9 mouse cellular contexts compared by ENCODE assay signal in genomic region chr4:120755299-120755698, GRCm38 (mm10). TPM values are rescaled to one million over a fixed set of nuclear protein-coding genes. Genes with fewer than 3 reads are reported as not detected.
DNase-seq lines count a peak whose midpoint lies in the region; ATAC-seq lines count a peak whose summit lies in the region.
"Had no signal": no experiment of that assay in that cellular context is flagged by ENCODE, and none has a peak within 500 bp of the region (broad histone marks: within the 10 kb centered on the region; RNA-seq: fewer than 3 reads in every experiment).

No protein-coding gene starts in this region.

- peaks cover 26% of the 10 kb centered on the region for H3K27me3 ChIP-seq in midbrain, embryonic 10.5 days (ENCODE audit: low read depth, poor library complexity, severe bottlenecking)
- peaks cover 13% of the 10 kb centered on the region; the same call in 1 of the 2 replicates for H3K27me3 ChIP-seq in midbrain, embryonic 15.5 days (replicated peaks)
- peaks cover 5% of the 10 kb centered on the region; the same call in 1 of the 2 replicates for H3K27me3 ChIP-seq in forebrain, embryonic 14.5 days (replicated peaks; ENCODE audit: control insufficient read depth, insufficient read depth, low read length)
- peaks cover under 1% of the 10 kb centered on the region for H3K27me3 ChIP-seq in hindbrain, embryonic 15.5 days

- no peaks in the 10 kb centered on the region for H3K9me3 ChIP-seq in midbrain, embryonic 10.5 days (replicated peaks)
- no peaks in the 10 kb centered on the region for H3K9me3 ChIP-seq in midbrain, embryonic 15.5 days
- H3K9me3 ChIP-seq in forebrain, embryonic 14.5 days (replicated peaks; ENCODE audit: control insufficient read depth, low read length) = no peaks in the 10 kb centered on the region
- H3K9me3 ChIP-seq in hindbrain, embryonic 15.5 days = no peaks in the 10 kb centered on the region
- H3K9me3 ChIP-seq: neural tube, embryonic 13.5 days had no signal

- no peak overlapping the region for H3K4me2 ChIP-seq in midbrain, embryonic 15.5 days
- no peak overlapping the region for H3K4me2 ChIP-seq in forebrain, embryonic 14.5 days (ENCODE audit: low read length)
- no peak overlapping the region for H3K4me2 ChIP-seq in hindbrain, embryonic 15.5 days
- H3K4me2 ChIP-seq: neural tube, embryonic 13.5 days had no signal

- H3K9ac ChIP-seq in midbrain, embryonic 15.5 days = no peak overlapping the region
- no peak overlapping the region for H3K9ac ChIP-seq in forebrain, embryonic 14.5 days (ENCODE audit: low read length)
- no peak overlapping the region for H3K9ac ChIP-seq in hindbrain, embryonic 15.5 days
- H3K9ac ChIP-seq: neural tube, embryonic 13.5 days had no signal

- no peak overlapping the region for H3K4me3 ChIP-seq in midbrain, embryonic 10.5 days
- H3K4me3 ChIP-seq in midbrain, embryonic 15.5 days = no peak overlapping the region
- no peak overlapping the region for H3K4me3 ChIP-seq in forebrain, embryonic 14.5 days (ENCODE audit: low read depth, low read length)
- no peak overlapping the region for H3K4me3 ChIP-seq in hindbrain, embryonic 15.5 days
- H3K4me3 ChIP-seq: neural tube, embryonic 13.5 days had no signal

- DNase-seq in midbrain, embryonic 10.5 days (ENCODE audit: low spot score) = peak; percentile 67
- peak; percentile 51 for DNase-seq in c-Kit-positive CD71-positive TER-119-positive erythroid progenitor cells, embryonic 14.5 days (ENCODE audit: low spot score)
- peak; percentile 63 for DNase-seq in forebrain, embryonic 14.5 days (ENCODE audit: low spot score)
- peak; percentile 85 to 86 for DNase-seq in layer of hippocampus, postnatal 10 days (ENCODE audit: low spot score in 2 of 2)
- DNase-seq in spleen, postnatal 4 days (ENCODE audit: low spot score in 2 of 2) = peak; percentile 64 to 83

- peaks cover 36% of the 10 kb centered on the region for H3K36me3 ChIP-seq in midbrain, embryonic 10.5 days
- H3K36me3 ChIP-seq in midbrain, embryonic 15.5 days (replicated peaks) = peaks cover 17% of the 10 kb centered on the region; the same call in 1 of the 2 replicates
- H3K36me3 ChIP-seq in forebrain, embryonic 14.5 days (ENCODE audit: control insufficient read depth, insufficient read depth, low read length) = peaks cover 31% of the 10 kb centered on the region
- peaks cover 27% of the 10 kb centered on the region for H3K36me3 ChIP-seq in hindbrain, embryonic 15.5 days

- no peaks in the 10 kb centered on the region for H3K4me1 ChIP-seq in midbrain, embryonic 10.5 days
- no peaks in the 10 kb centered on the region for H3K4me1 ChIP-seq in midbrain, embryonic 15.5 days
- no peaks in the 10 kb centered on the region for H3K4me1 ChIP-seq in forebrain, embryonic 14.5 days (ENCODE audit: control insufficient read depth, insufficient read depth, low read length)
- no peaks in the 10 kb centered on the region for H3K4me1 ChIP-seq in hindbrain, embryonic 15.5 days (replicated peaks)
- H3K4me1 ChIP-seq: neural tube, embryonic 13.5 days had no signal

- ATAC-seq in midbrain, embryonic 15.5 days (replicated peaks) = no peak
- 0 out of 2 replicates have a peak, but pooled peaks have one; percentile 55 for ATAC-seq in forebrain, embryonic 14.5 days
- ATAC-seq in hindbrain, embryonic 15.5 days (ENCODE audit: low FRiP score, low read depth) = peak; percentile 48; the same call in 1 of the 2 replicates
- peak; percentile 61; the same call in 1 of the 2 replicates for ATAC-seq in megakaryocyte, adult 5-6 weeks (ENCODE audit: poor library complexity, severe bottlenecking)

- H3K27ac ChIP-seq in midbrain, embryonic 10.5 days (replicated peaks) = no peak overlapping the region
- no peak overlapping the region for H3K27ac ChIP-seq in midbrain, embryonic 15.5 days
- H3K27ac ChIP-seq in forebrain, embryonic 14.5 days (ENCODE audit: low read depth, low read length) = no peak overlapping the region
- H3K27ac ChIP-seq in hindbrain, embryonic 15.5 days (replicated peaks) = no peak overlapping the region
- H3K27ac ChIP-seq: neural tube, embryonic 13.5 days had no signal

- 0% methylated on average over 1 of the region's 1 CpGs for WGBS in midbrain, embryonic 10.5 days
- 4% methylated on average over 1 of the region's 1 CpGs for WGBS in midbrain, embryonic 15.5 days
- WGBS in forebrain, embryonic 14.5 days = 3% methylated on average over 1 of the region's 1 CpGs
- 0% methylated on average over 1 of the region's 1 CpGs for WGBS in hindbrain, embryonic 15.5 days

RNA-seq across cellular contexts. Expression of gene Kcnq4, which starts 6.9 kb away (rescaled TPM):
- 2.1 and 3.0 TPM in 2 replicates for polyA plus RNA-seq in midbrain, embryonic 10.5 days (2016; fragmentation: Nextera tagmentation; extraction: Ambion mirVana)
- polyA plus RNA-seq in midbrain, embryonic 15.5 days (2015; fragmentation: Nextera tagmentation; extraction: Ambion mirVana) = 4.5 and 4.9 TPM in 2 replicates
- 5.0 and 6.5 TPM in 2 replicates for polyA plus RNA-seq in forebrain, embryonic 14.5 days (2014; fragmentation: Nextera tagmentation; extraction: Ambion mirVana)
- polyA plus RNA-seq in hindbrain, embryonic 15.5 days (2015; fragmentation: Nextera tagmentation; extraction: Ambion mirVana) = 6.6 and 7.0 TPM in 2 replicates
- total RNA-seq in layer of hippocampus, postnatal 10 days (2021) = 1 to 10 TPM; 8.8 TPM
- total RNA-seq in megakaryocyte, adult 5-6 weeks (2015) = not detected in 2 replicates
- total RNA-seq in megakaryocyte, adult 5-6 weeks (2017) = not detected in 2 replicates
